In the genomic region with DNA sequence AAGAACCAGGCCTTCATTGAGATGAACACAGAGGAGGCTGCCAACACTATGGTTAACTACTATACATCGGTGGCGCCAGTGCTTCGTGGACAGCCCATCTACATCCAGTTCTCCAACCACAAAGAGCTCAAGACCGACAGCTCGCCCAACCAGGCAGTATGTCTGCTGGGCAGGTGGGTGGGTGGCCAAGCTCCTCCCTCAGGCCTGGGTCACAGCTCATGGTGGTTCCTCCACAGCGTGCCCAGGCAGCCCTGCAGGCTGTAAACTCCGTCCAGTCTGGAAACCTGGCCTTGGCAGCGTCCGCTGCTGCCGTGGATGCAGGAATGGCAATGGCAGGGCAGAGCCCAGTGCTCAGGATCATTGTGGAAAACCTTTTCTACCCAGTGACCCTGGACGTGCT, we compare ENCODE assay signal across 11 mouse cellular contexts. TPM values are rescaled to one million over a fixed set of nuclear protein-coding genes. Genes with fewer than 3 reads are reported as not detected.
DNase-seq lines count a peak whose midpoint lies in the region; ATAC-seq lines count a peak whose summit lies in the region.
"Had no signal": no experiment of that assay in that cellular context is flagged by ENCODE, and none has a peak within 500 bp of the region (broad histone marks: within the 10 kb centered on the region; RNA-seq: fewer than 3 reads in every experiment).

No protein-coding gene starts in this region.

- H3K4me3 ChIP-seq in forebrain, embryonic 10.5 days = peak overlapping the region; percentile 23; the same call in 1 of the 2 replicates
- no peak overlapping the region; the same call in 1 of the 2 replicates for H3K4me3 ChIP-seq in forebrain, embryonic 12.5 days (replicated peaks)
- no peak overlapping the region for H3K4me3 ChIP-seq in hindbrain, embryonic 13.5 days
- no peak overlapping the region for H3K4me3 ChIP-seq in hindbrain, embryonic 11.5 days (ENCODE audit: low read depth, low read length)
- no peak overlapping the region for H3K4me3 ChIP-seq in midbrain, embryonic 15.5 days
- H3K4me3 ChIP-seq in midbrain, embryonic 11.5 days (ENCODE audit: low read depth, low read length) = no peak overlapping the region
- H3K4me3 ChIP-seq in neural tube, embryonic 15.5 days (replicated peaks) = no peak overlapping the region
- H3K4me3 ChIP-seq: neural tube, embryonic 12.5 days had no signal

- ATAC-seq in forebrain, embryonic 12.5 days (ENCODE audit: low FRiP score) = no peak
- no peak for ATAC-seq in hindbrain, embryonic 13.5 days (ENCODE audit: low FRiP score)
- no peak for ATAC-seq in hindbrain, embryonic 11.5 days (ENCODE audit: low FRiP score)
- no peak for ATAC-seq in midbrain, embryonic 15.5 days (replicated peaks)
- no peak for ATAC-seq in midbrain, embryonic 11.5 days (ENCODE audit: low FRiP score)
- ATAC-seq in neural tube, embryonic 15.5 days (ENCODE audit: low FRiP score) = no peak

- no peak overlapping the region for H3K9ac ChIP-seq in forebrain, embryonic 12.5 days
- peak overlapping the region; percentile 4; the same call in 1 of the 2 replicates for H3K9ac ChIP-seq in hindbrain, embryonic 13.5 days
- H3K9ac ChIP-seq in hindbrain, embryonic 11.5 days (ENCODE audit: low read depth, low read length) = no peak overlapping the region
- H3K9ac ChIP-seq in midbrain, embryonic 15.5 days = no peak overlapping the region
- H3K9ac ChIP-seq in midbrain, embryonic 11.5 days (ENCODE audit: low read length) = no peak overlapping the region
- H3K9ac ChIP-seq in neural tube, embryonic 15.5 days (replicated peaks) = no peak overlapping the region
- H3K9ac ChIP-seq: neural tube, embryonic 12.5 days had no signal

- WGBS in forebrain, embryonic 10.5 days = 95% methylated on average over 11 of the region's 11 CpGs
- 89% methylated on average over 11 of the region's 11 CpGs for WGBS in forebrain, embryonic 12.5 days
- WGBS in hindbrain, embryonic 13.5 days = 82% methylated on average over 11 of the region's 11 CpGs
- WGBS in hindbrain, embryonic 11.5 days = 95% methylated on average over 11 of the region's 11 CpGs
- WGBS in midbrain, embryonic 15.5 days = 91% methylated on average over 11 of the region's 11 CpGs
- WGBS in midbrain, embryonic 11.5 days = 92% methylated on average over 11 of the region's 11 CpGs
- 84% methylated on average over 11 of the region's 11 CpGs for WGBS in neural tube, embryonic 15.5 days

- peaks cover 87% of the 10 kb centered on the region for H3K36me3 ChIP-seq in forebrain, embryonic 10.5 days (replicated peaks)
- H3K36me3 ChIP-seq in forebrain, embryonic 12.5 days (replicated peaks) = peaks cover 79% of the 10 kb centered on the region
- peaks cover 69% of the 10 kb centered on the region for H3K36me3 ChIP-seq in hindbrain, embryonic 13.5 days
- H3K36me3 ChIP-seq in hindbrain, embryonic 11.5 days (ENCODE audit: control insufficient read depth, insufficient read depth, low read length) = peaks cover 29% of the 10 kb centered on the region
- H3K36me3 ChIP-seq in midbrain, embryonic 15.5 days (replicated peaks) = peaks cover 48% of the 10 kb centered on the region
- peaks cover 46% of the 10 kb centered on the region for H3K36me3 ChIP-seq in midbrain, embryonic 11.5 days (ENCODE audit: control insufficient read depth, insufficient read depth, low read length)
- H3K36me3 ChIP-seq in neural tube, embryonic 15.5 days = peaks cover 60% of the 10 kb centered on the region

- peaks cover 48% of the 10 kb centered on the region for H3K4me1 ChIP-seq in forebrain, embryonic 10.5 days
- H3K4me1 ChIP-seq in forebrain, embryonic 12.5 days = peaks cover 40% of the 10 kb centered on the region
- H3K4me1 ChIP-seq in hindbrain, embryonic 13.5 days (replicated peaks) = peaks cover 64% of the 10 kb centered on the region
- H3K4me1 ChIP-seq in hindbrain, embryonic 11.5 days (replicated peaks; ENCODE audit: control insufficient read depth, insufficient read depth, low read length) = peaks cover 24% of the 10 kb centered on the region
- peaks cover 42% of the 10 kb centered on the region for H3K4me1 ChIP-seq in midbrain, embryonic 15.5 days
- H3K4me1 ChIP-seq in midbrain, embryonic 11.5 days (ENCODE audit: control insufficient read depth, insufficient read depth, low read length) = peaks cover 25% of the 10 kb centered on the region
- peaks cover 57% of the 10 kb centered on the region for H3K4me1 ChIP-seq in neural tube, embryonic 15.5 days

- H3K27me3 ChIP-seq in forebrain, embryonic 10.5 days (ENCODE audit: poor library complexity, severe bottlenecking) = no peaks in the 10 kb centered on the region
- no peaks in the 10 kb centered on the region for H3K27me3 ChIP-seq in forebrain, embryonic 12.5 days
- no peaks in the 10 kb centered on the region for H3K27me3 ChIP-seq in hindbrain, embryonic 13.5 days
- no peaks in the 10 kb centered on the region for H3K27me3 ChIP-seq in hindbrain, embryonic 11.5 days (ENCODE audit: control insufficient read depth, insufficient read depth, low read length)
- H3K27me3 ChIP-seq in midbrain, embryonic 15.5 days (replicated peaks) = no peaks in the 10 kb centered on the region
- no peaks in the 10 kb centered on the region for H3K27me3 ChIP-seq in midbrain, embryonic 11.5 days (ENCODE audit: control insufficient read depth, insufficient read depth, low read length)
- no peaks in the 10 kb centered on the region for H3K27me3 ChIP-seq in neural tube, embryonic 15.5 days (replicated peaks)
- H3K27me3 ChIP-seq: embryonic facial prominence, embryonic 12.5 days; neural tube, embryonic 12.5 days had no signal

- no peak overlapping the region for H3K4me2 ChIP-seq in forebrain, embryonic 12.5 days
- H3K4me2 ChIP-seq in hindbrain, embryonic 13.5 days = peak overlapping the region; percentile 95; the same call in 1 of the 2 replicates
- no peak overlapping the region for H3K4me2 ChIP-seq in hindbrain, embryonic 11.5 days (replicated peaks; ENCODE audit: low read depth, low read length)
- no peak overlapping the region for H3K4me2 ChIP-seq in midbrain, embryonic 15.5 days
- H3K4me2 ChIP-seq in midbrain, embryonic 11.5 days = no peak overlapping the region
- H3K4me2 ChIP-seq in neural tube, embryonic 15.5 days = no peak overlapping the region

- no peak for DNase-seq in forebrain, embryonic 10.5 days (ENCODE audit: extremely low spot score, low spot score)
- DNase-seq in hindbrain, embryonic 11.5 days (ENCODE audit: low spot score) = no peak
- no peak for DNase-seq in midbrain, embryonic 11.5 days (ENCODE audit: low spot score, missing footprints)
- no peak for DNase-seq in adrenal gland, adult (ENCODE audit: inconsistent age in 2 of 2, low spot score in 1 of 2)

- H3K9me3 ChIP-seq in forebrain, embryonic 10.5 days = no peaks in the 10 kb centered on the region
- no peaks in the 10 kb centered on the region for H3K9me3 ChIP-seq in forebrain, embryonic 12.5 days
- H3K9me3 ChIP-seq in hindbrain, embryonic 13.5 days = no peaks in the 10 kb centered on the region
- no peaks in the 10 kb centered on the region for H3K9me3 ChIP-seq in hindbrain, embryonic 11.5 days (ENCODE audit: control insufficient read depth, low read length)
- H3K9me3 ChIP-seq in midbrain, embryonic 15.5 days = no peaks in the 10 kb centered on the region
- H3K9me3 ChIP-seq in midbrain, embryonic 11.5 days (ENCODE audit: control insufficient read depth, low read length) = no peaks in the 10 kb centered on the region
- no peaks in the 10 kb centered on the region for H3K9me3 ChIP-seq in neural tube, embryonic 15.5 days (replicated peaks)
- H3K9me3 ChIP-seq: embryonic facial prominence, embryonic 12.5 days; neural tube, embryonic 12.5 days had no signal

- H3K27ac ChIP-seq in forebrain, embryonic 10.5 days = no peak overlapping the region
- no peak overlapping the region for H3K27ac ChIP-seq in forebrain, embryonic 12.5 days
- H3K27ac ChIP-seq in hindbrain, embryonic 13.5 days = peak overlapping the region; percentile 100; the same call in 1 of the 2 replicates
- no peak overlapping the region for H3K27ac ChIP-seq in hindbrain, embryonic 11.5 days (ENCODE audit: low read depth, low read length)
- 0 out of 2 replicates have a peak overlapping the region, but pooled peaks have one; percentile 43 for H3K27ac ChIP-seq in midbrain, embryonic 15.5 days
- no peak overlapping the region for H3K27ac ChIP-seq in midbrain, embryonic 11.5 days (ENCODE audit: low read depth, low read length)
- H3K27ac ChIP-seq in neural tube, embryonic 15.5 days (replicated peaks) = 0 out of 2 replicates have a peak overlapping the region, but pooled peaks have one; percentile 9
- H3K27ac ChIP-seq: neural tube, embryonic 12.5 days had no signal

RNA-seq across cellular contexts. Expression of a gene that starts 4.9 kb away (rescaled TPM):
- 370 and 377 TPM in 2 replicates for polyA plus RNA-seq in forebrain, embryonic 10.5 days (2016; fragmentation: Nextera tagmentation; extraction: Ambion mirVana)
- 223 TPM in 2 replicates for polyA plus RNA-seq in forebrain, embryonic 12.5 days (2016; fragmentation: Nextera tagmentation; extraction: Ambion mirVana)
- 84.7 and 86.0 TPM in 2 replicates for polyA plus RNA-seq in hindbrain, embryonic 13.5 days (2015; fragmentation: Nextera tagmentation; extraction: Ambion mirVana)
- 141 and 152 TPM in 2 replicates for polyA plus RNA-seq in hindbrain, embryonic 11.5 days (2014; fragmentation: Nextera tagmentation; extraction: Ambion mirVana)
- polyA plus RNA-seq in midbrain, embryonic 15.5 days (2015; fragmentation: Nextera tagmentation; extraction: Ambion mirVana) = 72.7 and 79.4 TPM in 2 replicates
- 147 and 176 TPM in 2 replicates for polyA plus RNA-seq in midbrain, embryonic 11.5 days (2014; fragmentation: Nextera tagmentation; extraction: Ambion mirVana)
- polyA plus RNA-seq in neural tube, embryonic 15.5 days (2015; fragmentation: Nextera tagmentation; extraction: Ambion mirVana) = 55.8 and 121 TPM in 2 replicates

RNA-seq across cellular contexts. Expression of a gene that starts 15.2 kb away (rescaled TPM):
- 8.1 TPM in 2 replicates for polyA plus RNA-seq in forebrain, embryonic 10.5 days (2016; fragmentation: Nextera tagmentation; extraction: Ambion mirVana)
- polyA plus RNA-seq in forebrain, embryonic 12.5 days (2016; fragmentation: Nextera tagmentation; extraction: Ambion mirVana) = 14.8 and 16.2 TPM in 2 replicates
- polyA plus RNA-seq in hindbrain, embryonic 13.5 days (2015; fragmentation: Nextera tagmentation; extraction: Ambion mirVana) = 13.9 and 15.6 TPM in 2 replicates
- polyA plus RNA-seq in hindbrain, embryonic 11.5 days (2014; fragmentation: Nextera tagmentation; extraction: Ambion mirVana) = 9.4 and 10.5 TPM in 2 replicates
- polyA plus RNA-seq in midbrain, embryonic 15.5 days (2015; fragmentation: Nextera tagmentation; extraction: Ambion mirVana) = 12.2 and 13.3 TPM in 2 replicates
- polyA plus RNA-seq in midbrain, embryonic 11.5 days (2014; fragmentation: Nextera tagmentation; extraction: Ambion mirVana) = 11.9 and 12.1 TPM in 2 replicates
- polyA plus RNA-seq in neural tube, embryonic 15.5 days (2015; fragmentation: Nextera tagmentation; extraction: Ambion mirVana) = 9.0 and 9.5 TPM in 2 replicates

RNA-seq across cellular contexts. Expression of a gene that starts 15.3 kb away (rescaled TPM):
- 91.4 and 102 TPM in 2 replicates for polyA plus RNA-seq in forebrain, embryonic 10.5 days (2016; fragmentation: Nextera tagmentation; extraction: Ambion mirVana)
- polyA plus RNA-seq in forebrain, embryonic 12.5 days (2016; fragmentation: Nextera tagmentation; extraction: Ambion mirVana) = 223 and 250 TPM in 2 replicates
- 396 and 407 TPM in 2 replicates for polyA plus RNA-seq in hindbrain, embryonic 13.5 days (2015; fragmentation: Nextera tagmentation; extraction: Ambion mirVana)
- 129 and 150 TPM in 2 replicates for polyA plus RNA-seq in hindbrain, embryonic 11.5 days (2014; fragmentation: Nextera tagmentation; extraction: Ambion mirVana)
- polyA plus RNA-seq in midbrain, embryonic 15.5 days (2015; fragmentation: Nextera tagmentation; extraction: Ambion mirVana) = 496 and 503 TPM in 2 replicates
- polyA plus RNA-seq in midbrain, embryonic 11.5 days (2014; fragmentation: Nextera tagmentation; extraction: Ambion mirVana) = 112 and 117 TPM in 2 replicates
- polyA plus RNA-seq in neural tube, embryonic 15.5 days (2015; fragmentation: Nextera tagmentation; extraction: Ambion mirVana) = 316 and 385 TPM in 2 replicates

RNA-seq across cellular contexts. Expression of a gene that starts 26.9 kb away (rescaled TPM):
- polyA plus RNA-seq in forebrain, embryonic 10.5 days (2016; fragmentation: Nextera tagmentation; extraction: Ambion mirVana) = not detected in 2 replicates
- polyA plus RNA-seq in forebrain, embryonic 12.5 days (2016; fragmentation: Nextera tagmentation; extraction: Ambion mirVana) = not detected in 2 replicates
- 0.34 TPM in 1 of 2 replicates, not detected in the other for polyA plus RNA-seq in hindbrain, embryonic 13.5 days (2015; fragmentation: Nextera tagmentation; extraction: Ambion mirVana)
- 0.67 TPM in 1 of 2 replicates, not detected in the other for polyA plus RNA-seq in hindbrain, embryonic 11.5 days (2014; fragmentation: Nextera tagmentation; extraction: Ambion mirVana)
- polyA plus RNA-seq in midbrain, embryonic 15.5 days (2015; fragmentation: Nextera tagmentation; extraction: Ambion mirVana) = 1.2 TPM in 1 of 2 replicates, not detected in the other
- 0.18 TPM in 1 of 2 replicates, not detected in the other for polyA plus RNA-seq in midbrain, embryonic 11.5 days (2014; fragmentation: Nextera tagmentation; extraction: Ambion mirVana)
- polyA plus RNA-seq in neural tube, embryonic 15.5 days (2015; fragmentation: Nextera tagmentation; extraction: Ambion mirVana) = 0.31 and 0.50 TPM in 2 replicates

RNA-seq across cellular contexts. Expression of a gene that starts 31.5 kb away (rescaled TPM):
- not detected in 2 replicates for polyA plus RNA-seq in forebrain, embryonic 10.5 days (2016; fragmentation: Nextera tagmentation; extraction: Ambion mirVana)
- not detected in 2 replicates for polyA plus RNA-seq in forebrain, embryonic 12.5 days (2016; fragmentation: Nextera tagmentation; extraction: Ambion mirVana)
- polyA plus RNA-seq in hindbrain, embryonic 13.5 days (2015; fragmentation: Nextera tagmentation; extraction: Ambion mirVana) = not detected in 2 replicates
- not detected in 2 replicates for polyA plus RNA-seq in hindbrain, embryonic 11.5 days (2014; fragmentation: Nextera tagmentation; extraction: Ambion mirVana)
- not detected in 2 replicates for polyA plus RNA-seq in midbrain, embryonic 15.5 days (2015; fragmentation: Nextera tagmentation; extraction: Ambion mirVana)
- not detected in 2 replicates for polyA plus RNA-seq in midbrain, embryonic 11.5 days (2014; fragmentation: Nextera tagmentation; extraction: Ambion mirVana)
- not detected in 2 replicates for polyA plus RNA-seq in neural tube, embryonic 15.5 days (2015; fragmentation: Nextera tagmentation; extraction: Ambion mirVana)
- polyA plus RNA-seq: embryonic facial prominence, embryonic 12.5 days; macrophage; neural tube, embryonic 12.5 days had no signal

Comparison
In these comparisons a context has a peak if more than half of its experiments do, and no peak if none do; other contexts are left out.
1. H3K27ac ChIP-seq: peak in hindbrain, embryonic 13.5 days (single experiment), midbrain, embryonic 15.5 days (single experiment) and neural tube, embryonic 15.5 days (single experiment); none in forebrain, embryonic 10.5 days (single experiment), forebrain, embryonic 12.5 days (single experiment), hindbrain, embryonic 11.5 days (single experiment) and midbrain, embryonic 11.5 days (single experiment).